Mouse (Mus musculus): ENCODE data around the gene Hoxc5. TPM values are rescaled to one million over a fixed set of nuclear protein-coding genes. Genes with fewer than 3 reads are reported as not detected.

The Hoxc5 gene
- polyA plus RNA-seq, 1 experiment from 2014 or later, result 0.53 TPM

- DNase-seq (ENCODE audit: low spot score) (no peak), ATAC-seq (replicated peaks; ENCODE audit: insufficient number of reproducible peaks, low FRiP score, low TSS enrichment, low read depth) (no peak)
- no peak overlapping the region for H3K9ac ChIP-seq (replicated peaks; ENCODE audit: low read length)
- H3K4me1 ChIP-seq (ENCODE audit: control insufficient read depth, insufficient read depth, low read length), result no peaks in the 10 kb centered on the region
- no peak overlapping the region for H3K4me3 ChIP-seq (ENCODE audit: low read depth, low read length)
- H3K27me3 ChIP-seq (ENCODE audit: control insufficient read depth, insufficient read depth, low read length), result peaks cover 93% of the 10 kb centered on the region
- no peaks in the 10 kb centered on the region for H3K9me3 ChIP-seq (replicated peaks; ENCODE audit: control insufficient read depth, low read length)
- H3K27ac ChIP-seq (replicated peaks; ENCODE audit: low read depth, low read length), result no peak overlapping the region
- no peaks in the 10 kb centered on the region for H3K36me3 ChIP-seq (replicated peaks; ENCODE audit: control insufficient read depth, insufficient read depth, low read depth, low read length)
- WGBS, result 1% methylated on average over 34 of the region's 34 CpGs
- no peak overlapping the region for H3K4me2 ChIP-seq (ENCODE audit: low read depth, low read length)
These were observed 511 bp downstream of the Hoxc5 start for GRCm38 (mm10) chr15:102967511-102968397.

GRCm38 (mm10) chr15:102969296-102969695 lies 2.1 kb downstream of the Hoxc5 start:
- no peak overlapping the region for H3K27ac ChIP-seq (replicated peaks; ENCODE audit: low read depth, low read length)
- no peak overlapping the region for H3K4me2 ChIP-seq (ENCODE audit: low read depth, low read length)
- WGBS, result 39% methylated on average over 1 of the region's 1 CpGs
- H3K4me1 ChIP-seq (ENCODE audit: control insufficient read depth, insufficient read depth, low read length), result no peaks in the 10 kb centered on the region
- ATAC-seq (replicated peaks; ENCODE audit: insufficient number of reproducible peaks, low FRiP score, low TSS enrichment, low read depth) (no peak), DNase-seq (ENCODE audit: low spot score) (no peak)
- H3K4me3 ChIP-seq (ENCODE audit: low read depth, low read length), result no peak overlapping the region
- H3K27me3 ChIP-seq (ENCODE audit: control insufficient read depth, insufficient read depth, low read length), result peaks cover 96% of the 10 kb centered on the region
- H3K9ac ChIP-seq (replicated peaks; ENCODE audit: low read length), result no peak overlapping the region
- H3K9me3 ChIP-seq (replicated peaks; ENCODE audit: control insufficient read depth, low read length), result no peaks in the 10 kb centered on the region
- H3K36me3 ChIP-seq (replicated peaks; ENCODE audit: control insufficient read depth, insufficient read depth, low read depth, low read length), result no peaks in the 10 kb centered on the region

DNA sequence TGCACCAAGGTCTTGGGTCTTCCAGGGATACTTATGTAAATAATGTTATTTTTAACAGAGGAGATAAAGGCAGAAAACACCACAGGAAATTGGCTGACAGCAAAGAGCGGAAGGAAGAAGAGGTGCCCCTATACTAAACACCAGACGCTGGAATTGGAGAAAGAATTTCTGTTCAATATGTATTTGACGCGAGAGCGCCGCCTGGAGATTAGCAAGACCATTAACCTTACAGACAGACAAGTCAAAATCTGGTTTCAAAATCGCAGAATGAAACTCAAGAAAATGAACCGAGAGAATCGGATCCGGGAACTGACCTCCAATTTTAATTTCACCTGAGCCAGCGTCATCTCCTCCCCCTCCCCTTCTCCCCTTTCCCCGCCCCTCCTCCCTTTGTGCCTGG lies 3.5 kb downstream of the Hoxc5 start:
- Histone ChIP-seq H3K9ac (replicated peaks; ENCODE audit: low read length) (no peak overlapping the region), H3K4me2 (ENCODE audit: low read depth, low read length) (no peak overlapping the region), H3K27me3 (ENCODE audit: control insufficient read depth, insufficient read depth, low read length) (peaks cover 94% of the 10 kb centered on the region), H3K36me3 (replicated peaks; ENCODE audit: control insufficient read depth, insufficient read depth, low read depth, low read length) (no peaks in the 10 kb centered on the region), H3K27ac (replicated peaks; ENCODE audit: low read depth, low read length) (no peak overlapping the region), H3K9me3 (replicated peaks; ENCODE audit: control insufficient read depth, low read length) (no peaks in the 10 kb centered on the region), H3K4me3 (ENCODE audit: low read depth, low read length) (no peak overlapping the region), H3K4me1 (ENCODE audit: control insufficient read depth, insufficient read depth, low read length) (no peaks in the 10 kb centered on the region)
- ATAC-seq (replicated peaks; ENCODE audit: insufficient number of reproducible peaks, low FRiP score, low TSS enrichment, low read depth), result no peak
- DNase-seq (ENCODE audit: low spot score), result no peak
- WGBS, result 1% methylated on average over 12 of the region's 12 CpGs

DNA sequence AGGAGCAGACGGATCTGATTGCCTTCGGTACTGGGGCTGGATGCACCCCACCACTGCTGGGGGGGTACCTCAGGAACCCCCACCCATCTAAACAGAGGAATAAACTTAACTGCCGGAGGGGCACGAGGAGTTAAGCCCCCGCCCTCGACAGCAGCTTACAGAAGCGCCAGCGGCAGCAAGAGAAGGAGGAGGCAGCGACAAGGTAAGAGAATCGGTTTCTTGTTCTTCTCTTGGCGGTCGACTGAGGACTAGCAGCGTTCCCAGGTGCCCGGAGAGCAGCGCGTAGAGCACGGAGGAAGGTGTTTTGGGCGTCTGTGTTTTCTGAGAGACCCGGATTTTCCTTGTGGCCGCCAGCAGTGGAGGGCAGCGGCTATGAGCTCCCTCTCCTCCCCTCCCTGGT lies 5.0 kb downstream of the Hoxc5 start:
- WGBS, result under 1% methylated on average over 21 of the region's 21 CpGs
- DNase-seq (ENCODE audit: low spot score), result no peak
- H3K27ac ChIP-seq (replicated peaks; ENCODE audit: low read depth, low read length), result no peak overlapping the region
- no peak overlapping the region for H3K9ac ChIP-seq (replicated peaks; ENCODE audit: low read length)
- no peaks in the 10 kb centered on the region for H3K4me1 ChIP-seq (ENCODE audit: control insufficient read depth, insufficient read depth, low read length)
- H3K9me3 ChIP-seq (replicated peaks; ENCODE audit: control insufficient read depth, low read length), result no peaks in the 10 kb centered on the region
- H3K36me3 ChIP-seq (replicated peaks; ENCODE audit: control insufficient read depth, insufficient read depth, low read depth, low read length), result no peaks in the 10 kb centered on the region
- ATAC-seq (replicated peaks; ENCODE audit: insufficient number of reproducible peaks, low FRiP score, low TSS enrichment, low read depth), result no peak
- H3K4me2 ChIP-seq (ENCODE audit: low read depth, low read length), result no peak overlapping the region
- H3K27me3 ChIP-seq (ENCODE audit: control insufficient read depth, insufficient read depth, low read length), result peaks cover 94% of the 10 kb centered on the region
- H3K4me3 ChIP-seq (ENCODE audit: low read depth, low read length), result no peak overlapping the region

DNA sequence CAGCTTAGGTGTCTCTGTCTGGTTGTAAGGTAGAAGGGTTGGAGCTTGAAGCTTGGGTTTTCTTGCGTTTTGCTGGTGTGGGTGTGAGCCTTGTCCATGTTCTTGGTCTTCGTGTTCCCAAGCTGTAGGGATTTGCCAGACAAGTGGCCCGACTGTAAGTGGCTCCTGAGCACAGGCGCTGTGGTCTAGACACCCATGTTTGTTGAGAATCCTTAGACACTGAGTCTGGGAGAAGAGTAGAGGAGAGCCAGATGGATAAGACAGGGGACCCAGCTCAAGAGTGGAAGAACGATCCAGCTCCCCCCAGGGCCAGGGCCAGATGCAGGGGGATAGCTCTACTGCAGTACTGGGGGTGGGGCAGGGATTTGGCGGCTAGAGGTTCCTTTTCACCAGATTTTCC lies 5.5 kb downstream of the Hoxc5 start:
- H3K4me3 ChIP-seq (ENCODE audit: low read depth, low read length), result no peak overlapping the region
- 2% methylated on average over 6 of the region's 6 CpGs for WGBS
- H3K9me3 ChIP-seq (replicated peaks; ENCODE audit: control insufficient read depth, low read length), result no peaks in the 10 kb centered on the region
- ATAC-seq (replicated peaks; ENCODE audit: insufficient number of reproducible peaks, low FRiP score, low TSS enrichment, low read depth), result no peak
- no peak overlapping the region for H3K9ac ChIP-seq (replicated peaks; ENCODE audit: low read length)
- H3K4me1 ChIP-seq (ENCODE audit: control insufficient read depth, insufficient read depth, low read length), result no peaks in the 10 kb centered on the region
- H3K36me3 ChIP-seq (replicated peaks; ENCODE audit: control insufficient read depth, insufficient read depth, low read depth, low read length), result no peaks in the 10 kb centered on the region
- peaks cover 94% of the 10 kb centered on the region for H3K27me3 ChIP-seq (ENCODE audit: control insufficient read depth, insufficient read depth, low read length)
- no peak for DNase-seq (ENCODE audit: low spot score)
- no peak overlapping the region for H3K27ac ChIP-seq (replicated peaks; ENCODE audit: low read depth, low read length)
- no peak overlapping the region for H3K4me2 ChIP-seq (ENCODE audit: low read depth, low read length)

- Histone ChIP-seq H3K4me1 (ENCODE audit: control insufficient read depth, insufficient read depth, low read length) (no peaks in the 10 kb centered on the region), H3K9ac (replicated peaks; ENCODE audit: low read length) (no peak overlapping the region), H3K27ac (replicated peaks; ENCODE audit: low read depth, low read length) (no peak overlapping the region), H3K36me3 (replicated peaks; ENCODE audit: control insufficient read depth, insufficient read depth, low read depth, low read length) (no peaks in the 10 kb centered on the region), H3K4me3 (ENCODE audit: low read depth, low read length) (no peak overlapping the region), H3K4me2 (ENCODE audit: low read depth, low read length) (no peak overlapping the region), H3K9me3 (replicated peaks; ENCODE audit: control insufficient read depth, low read length) (no peaks in the 10 kb centered on the region), H3K27me3 (ENCODE audit: control insufficient read depth, insufficient read depth, low read length) (peaks cover 97% of the 10 kb centered on the region)
- DNase-seq (ENCODE audit: low spot score), result no peak
- ATAC-seq (replicated peaks; ENCODE audit: insufficient number of reproducible peaks, low FRiP score, low TSS enrichment, low read depth), result no peak
- WGBS, result 5% methylated on average over 7 of the region's 7 CpGs
These were observed 7.8 kb downstream of the Hoxc5 start for GRCm38 (mm10) chr15:102975034-102975433.

DNA sequence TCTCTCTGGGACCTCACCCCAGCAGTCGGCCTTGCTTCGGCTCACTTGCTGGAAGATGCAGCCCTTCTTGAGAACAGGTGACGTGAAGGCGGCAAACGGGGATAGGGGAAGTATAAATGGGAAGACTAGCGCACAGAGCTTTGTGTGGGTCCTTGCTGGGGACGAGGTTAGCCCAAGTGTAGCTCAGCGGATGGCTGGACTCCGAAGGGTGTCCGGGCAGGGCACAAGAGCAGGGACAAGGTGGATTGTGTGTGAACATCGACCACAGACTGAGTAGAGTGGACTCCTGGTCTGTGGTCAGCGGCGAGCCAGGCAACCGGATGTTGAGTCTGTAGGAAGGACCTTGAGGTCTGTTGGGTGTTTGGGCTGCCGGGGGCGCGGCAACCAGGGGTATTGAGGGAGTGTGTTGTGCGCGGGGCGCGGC lies 8.5 kb downstream of the Hoxc5 start:
- no peaks in the 10 kb centered on the region for H3K36me3 ChIP-seq (replicated peaks; ENCODE audit: control insufficient read depth, insufficient read depth, low read depth, low read length)
- no peak overlapping the region for H3K9ac ChIP-seq (replicated peaks; ENCODE audit: low read length)
- no peaks in the 10 kb centered on the region for H3K9me3 ChIP-seq (replicated peaks; ENCODE audit: control insufficient read depth, low read length)
- peaks cover 98% of the 10 kb centered on the region for H3K27me3 ChIP-seq (ENCODE audit: control insufficient read depth, insufficient read depth, low read length)
- no peaks in the 10 kb centered on the region for H3K4me1 ChIP-seq (ENCODE audit: control insufficient read depth, insufficient read depth, low read length)
- DNase-seq (ENCODE audit: low spot score) (no peak), ATAC-seq (replicated peaks; ENCODE audit: insufficient number of reproducible peaks, low FRiP score, low TSS enrichment, low read depth) (no peak)
- WGBS, result 2% methylated on average over 21 of the region's 21 CpGs
- no peak overlapping the region for H3K4me3 ChIP-seq (ENCODE audit: low read depth, low read length)
- H3K4me2 ChIP-seq (ENCODE audit: low read depth, low read length), result no peak overlapping the region
- H3K27ac ChIP-seq (replicated peaks; ENCODE audit: low read depth, low read length), result no peak overlapping the region

GRCm38 (mm10) chr15:102976171-102976570 lies 8.9 kb downstream of the Hoxc5 start, which contains the start of gene Hoxc9:
Gene Hoxc9 (plus strand): TSS chr15:102976439.
- Histone ChIP-seq H3K27me3 (ENCODE audit: control insufficient read depth, insufficient read depth, low read length) (peaks cover 97% of the 10 kb centered on the region), H3K4me1 (ENCODE audit: control insufficient read depth, insufficient read depth, low read length) (no peaks in the 10 kb centered on the region), H3K4me2 (ENCODE audit: low read depth, low read length) (no peak within 1 kb of the TSS), H3K27ac (replicated peaks; ENCODE audit: low read depth, low read length) (no peak within 1 kb of the TSS), H3K9ac (replicated peaks; ENCODE audit: low read length) (no peak within 1 kb of the TSS), H3K4me3 (ENCODE audit: low read depth, low read length) (no peak within 1 kb of the TSS), H3K9me3 (replicated peaks; ENCODE audit: control insufficient read depth, low read length) (no peaks in the 10 kb centered on the region), H3K36me3 (replicated peaks; ENCODE audit: control insufficient read depth, insufficient read depth, low read depth, low read length) (no peaks in the 10 kb centered on the region)
- DNase-seq (ENCODE audit: low spot score) (no peak), ATAC-seq (replicated peaks; ENCODE audit: insufficient number of reproducible peaks, low FRiP score, low TSS enrichment, low read depth) (no peak)
- WGBS, result 0% methylated on average over 13 of the region's 20 CpGs

Data from embryonic facial prominence, embryonic 11.5 days (tissue).